Mouse (Mus musculus) heart, postnatal 36 days (tissue): ENCODE results near the gene Adam12. TPM values are rescaled to one million over a fixed set of nuclear protein-coding genes. Genes with fewer than 3 reads are reported as not detected.

ENCODE experiments used
- microRNA-seq, 2 experiments: library from miRNA; unstranded; fragments of <30 nt; microRNA quantifications; one replicate each; pipeline ENCODE4 v1.2.0; 2021; ENCODE audit warnings: borderline number of aligned reads in 2 of 2
- total RNA-seq, 2 experiments: library from RNA; stranded (reverse); gene quantifications; 2 replicates each; pipeline ENCODE4 v1.2.3; 2021

Gene Adam12
- total RNA-seq, 2 experiments from 2014 or later = 0.61 to 0.62 TPM

Small RNA genes within 50 kb of the gene (microRNA-seq; reads per million reads assigned to microRNA genes)
- gene Gm23631 = 0 reads per million in 2 experiments

Other genes with a start within 250 kb of the Adam12 start
- 1 to 10 TPM; 2.6 to 3.6 TPM for gene D7Ertd443e, start 153.5 kb upstream of the Adam12 start, total RNA-seq